Mouse (Mus musculus) kidney, adult 18-20 months (tissue): ENCODE data around the gene Cd79b.
A peak's percentile ranks its signal among the peaks of the same experiment; 100 is the strongest.
"Not testable (repeated sequence)": the region's sequence is repeated elsewhere in the genome, so short reads cannot be mapped to it uniquely, and the experiment has no call there.

ENCODE experiments used
- DNase-seq: peaks from one replicate; pipeline ENCODE4 v3.0.0; 2021

The Cd79b gene

GRCm38 (mm10) chr11:106314333-106314812 is at the start of gene Cd79b:
TSS of gene Cd79b (minus strand) at chr11:106314762.
- no peak for DNase-seq

- no peak for DNase-seq
Measured at GRCm38 (mm10) chr11:106359350-106359749, 44.8 kb upstream of the Cd79b start.

- no peak for DNase-seq
Measured at GRCm38 (mm10) chr11:106355382-106356128, 41.0 kb upstream of the Cd79b start.

GRCm38 (mm10) chr11:106354181-106354580 is 39.6 kb upstream of the Cd79b start:
- DNase-seq = no peak

GRCm38 (mm10) chr11:106353188-106353587 is 38.6 kb upstream of the Cd79b start, which contains the start of gene Scn4a:
TSS of gene Scn4a (minus strand) at chr11:106353288.
- no peak for DNase-seq

- DNase-seq = no peak
Measured at GRCm38 (mm10) chr11:106351941-106352340, 37.4 kb upstream of the Cd79b start.

- DNase-seq = no peak
Measured at GRCm38 (mm10) chr11:106351253-106351652, 36.7 kb upstream of the Cd79b start.

GRCm38 (mm10) chr11:106350853-106351252 is 36.3 kb upstream of the Cd79b start:
- DNase-seq = no peak

GRCm38 (mm10) chr11:106349772-106350171 is 35.2 kb upstream of the Cd79b start:
- no peak for DNase-seq

- DNase-seq = no peak
Measured at GRCm38 (mm10) chr11:106344910-106345309, 30.3 kb upstream of the Cd79b start.

- DNase-seq = no peak
Measured at GRCm38 (mm10) chr11:106340990-106341520, 26.5 kb upstream of the Cd79b start.

GRCm38 (mm10) chr11:106339323-106339722 is 24.8 kb upstream of the Cd79b start:
- not testable (repeated sequence) for DNase-seq

- DNase-seq = no peak
Measured at GRCm38 (mm10) chr11:106338870-106339269, 24.3 kb upstream of the Cd79b start.

GRCm38 (mm10) chr11:106338029-106338428 is 23.5 kb upstream of the Cd79b start:
- DNase-seq = no peak

- DNase-seq = no peak
Measured at GRCm38 (mm10) chr11:106334066-106334465, 19.5 kb upstream of the Cd79b start.

- DNase-seq = no peak
Measured at GRCm38 (mm10) chr11:106332458-106332857, 17.9 kb upstream of the Cd79b start.

- peak; percentile 26 for DNase-seq
Measured at GRCm38 (mm10) chr11:106329682-106330081, 15.1 kb upstream of the Cd79b start.

- DNase-seq = no peak
Measured at GRCm38 (mm10) chr11:106329128-106329527, 14.6 kb upstream of the Cd79b start.

GRCm38 (mm10) chr11:106328521-106328920 is 14.0 kb upstream of the Cd79b start:
- no peak for DNase-seq

- DNase-seq = no peak
Measured at GRCm38 (mm10) chr11:106326475-106326874, 11.9 kb upstream of the Cd79b start.

GRCm38 (mm10) chr11:106325566-106326206 is 11.1 kb upstream of the Cd79b start:
- DNase-seq = peak; percentile 79

- peak; percentile 61 for DNase-seq
Measured at GRCm38 (mm10) chr11:106324858-106325257, 10.3 kb upstream of the Cd79b start.

GRCm38 (mm10) chr11:106318406-106319366 is 4.1 kb upstream of the Cd79b start:
- DNase-seq = peak; percentile 11
